Mouse (Mus musculus): ENCODE data around the gene Rnls. TPM values are rescaled to one million over a fixed set of nuclear protein-coding genes. Genes with fewer than 3 reads are reported as not detected.

Gene Rnls
- polyA plus RNA-seq, 1 experiment, result 3.8 TPM

- Histone ChIP-seq H3K4me1 (ENCODE audit: control insufficient read depth, insufficient read depth, insufficient read length, low read length) (no peaks in the 10 kb centered on the region), H3K27ac (replicated peaks; ENCODE audit: low read depth, low read length) (no peak overlapping the region), H3K4me3 (ENCODE audit: insufficient read depth, low read depth, low read length) (no peak overlapping the region)
Observed at GRCm38 (mm10) chr19:33091324-33091723, 300.8 kb downstream of the Rnls start.

GRCm38 (mm10) chr19:33088868-33089267 lies 303.2 kb downstream of the Rnls start:
- Histone ChIP-seq H3K27ac (replicated peaks; ENCODE audit: low read depth, low read length) (peak overlapping the region; percentile 46; the same call in 1 of the 2 replicates), H3K4me1 (ENCODE audit: control insufficient read depth, insufficient read depth, insufficient read length, low read length) (no peaks in the 10 kb centered on the region), H3K4me3 (ENCODE audit: insufficient read depth, low read depth, low read length) (no peak overlapping the region)

GRCm38 (mm10) chr19:33087961-33088360 lies 304.1 kb downstream of the Rnls start:
- Histone ChIP-seq H3K4me3 (ENCODE audit: insufficient read depth, low read depth, low read length) (no peak overlapping the region), H3K27ac (replicated peaks; ENCODE audit: low read depth, low read length) (no peak overlapping the region), H3K4me1 (ENCODE audit: control insufficient read depth, insufficient read depth, insufficient read length, low read length) (peaks cover 2% of the 10 kb centered on the region; the same call in 1 of the 2 replicates)

Other genes starting within 250 kb of the Rnls start
- not detected in 2 replicates for gene Lipo4, start 125.5 kb upstream of the Rnls start, polyA plus RNA-seq (2012; ENCODE audit: insufficient read depth, insufficient read length, missing spikeins)
- not detected in 2 replicates for gene Gm8978, start 233.0 kb upstream of the Rnls start, polyA plus RNA-seq (2012; ENCODE audit: insufficient read depth, insufficient read length, missing spikeins)

Measured in brown adipose tissue, adult 24 weeks (tissue).